Mouse (Mus musculus): Measurements from ENCODE around the gene Rassf3. TPM values are rescaled to one million over a fixed set of nuclear protein-coding genes. Genes with fewer than 3 reads are reported as not detected.

The Rassf3 gene
- total RNA-seq, 1 experiment from 2014 or later: 93.0 TPM

- no peak for ATAC-seq (replicated peaks; ENCODE audit: insufficient number of reproducible peaks, low FRiP score, low TSS enrichment, poor library complexity, severe bottlenecking)
These were observed 7.2 kb downstream of the Rassf3 start for GRCm38 (mm10) chr10:121468985-121469384.

- ATAC-seq (replicated peaks; ENCODE audit: insufficient number of reproducible peaks, low FRiP score, low TSS enrichment, poor library complexity, severe bottlenecking): no peak
These were observed 7.9 kb downstream of the Rassf3 start for GRCm38 (mm10) chr10:121468261-121468660.

- ATAC-seq (replicated peaks; ENCODE audit: insufficient number of reproducible peaks, low FRiP score, low TSS enrichment, poor library complexity, severe bottlenecking): no peak
These were observed 8.4 kb downstream of the Rassf3 start for GRCm38 (mm10) chr10:121467792-121468191.

GRCm38 (mm10) chr10:121467016-121467415, 9.1 kb downstream of the Rassf3 start:
- ATAC-seq (replicated peaks; ENCODE audit: insufficient number of reproducible peaks, low FRiP score, low TSS enrichment, poor library complexity, severe bottlenecking): no peak

GRCm38 (mm10) chr10:121465033-121465432, 11.1 kb downstream of the Rassf3 start:
- no peak for ATAC-seq (replicated peaks; ENCODE audit: insufficient number of reproducible peaks, low FRiP score, low TSS enrichment, poor library complexity, severe bottlenecking)

GRCm38 (mm10) chr10:121462162-121462881, 13.8 kb downstream of the Rassf3 start:
- no peak for ATAC-seq (replicated peaks; ENCODE audit: insufficient number of reproducible peaks, low FRiP score, low TSS enrichment, poor library complexity, severe bottlenecking)

GRCm38 (mm10) chr10:121461404-121462161, 14.6 kb downstream of the Rassf3 start:
- ATAC-seq (replicated peaks; ENCODE audit: insufficient number of reproducible peaks, low FRiP score, low TSS enrichment, poor library complexity, severe bottlenecking): no peak

- ATAC-seq (replicated peaks; ENCODE audit: insufficient number of reproducible peaks, low FRiP score, low TSS enrichment, poor library complexity, severe bottlenecking): no peak
These were observed 16.9 kb downstream of the Rassf3 start for GRCm38 (mm10) chr10:121459124-121459853.

- no peak for ATAC-seq (replicated peaks; ENCODE audit: insufficient number of reproducible peaks, low FRiP score, low TSS enrichment, poor library complexity, severe bottlenecking)
These were observed 17.7 kb downstream of the Rassf3 start for GRCm38 (mm10) chr10:121458408-121458807.

GRCm38 (mm10) chr10:121457381-121457780, 18.8 kb downstream of the Rassf3 start:
- ATAC-seq (replicated peaks; ENCODE audit: insufficient number of reproducible peaks, low FRiP score, low TSS enrichment, poor library complexity, severe bottlenecking): no peak

- no peak for ATAC-seq (replicated peaks; ENCODE audit: insufficient number of reproducible peaks, low FRiP score, low TSS enrichment, poor library complexity, severe bottlenecking)
These were observed 20.6 kb downstream of the Rassf3 start for GRCm38 (mm10) chr10:121455517-121455916.

- ATAC-seq (replicated peaks; ENCODE audit: insufficient number of reproducible peaks, low FRiP score, low TSS enrichment, poor library complexity, severe bottlenecking): no peak; the same call in 1 of the 2 replicates
These were observed 21.3 kb downstream of the Rassf3 start for GRCm38 (mm10) chr10:121454708-121455475.

- ATAC-seq (replicated peaks; ENCODE audit: insufficient number of reproducible peaks, low FRiP score, low TSS enrichment, poor library complexity, severe bottlenecking): no peak
These were observed 22.1 kb downstream of the Rassf3 start for GRCm38 (mm10) chr10:121454033-121454432.

- no peak for ATAC-seq (replicated peaks; ENCODE audit: insufficient number of reproducible peaks, low FRiP score, low TSS enrichment, poor library complexity, severe bottlenecking)
These were observed 30.3 kb downstream of the Rassf3 start for GRCm38 (mm10) chr10:121445808-121446207.

GRCm38 (mm10) chr10:121444198-121444597, 31.9 kb downstream of the Rassf3 start:
- ATAC-seq (replicated peaks; ENCODE audit: insufficient number of reproducible peaks, low FRiP score, low TSS enrichment, poor library complexity, severe bottlenecking): no peak

- no peak for ATAC-seq (replicated peaks; ENCODE audit: insufficient number of reproducible peaks, low FRiP score, low TSS enrichment, poor library complexity, severe bottlenecking)
These were observed 32.4 kb downstream of the Rassf3 start for GRCm38 (mm10) chr10:121443791-121444190.

GRCm38 (mm10) chr10:121439310-121439731, 36.8 kb downstream of the Rassf3 start:
- no peak for ATAC-seq (replicated peaks; ENCODE audit: insufficient number of reproducible peaks, low FRiP score, low TSS enrichment, poor library complexity, severe bottlenecking)

- ATAC-seq (replicated peaks; ENCODE audit: insufficient number of reproducible peaks, low FRiP score, low TSS enrichment, poor library complexity, severe bottlenecking): no peak
These were observed 38.0 kb downstream of the Rassf3 start for GRCm38 (mm10) chr10:121438109-121438508.

GRCm38 (mm10) chr10:121436693-121437092, 39.5 kb downstream of the Rassf3 start:
- no peak for ATAC-seq (replicated peaks; ENCODE audit: insufficient number of reproducible peaks, low FRiP score, low TSS enrichment, poor library complexity, severe bottlenecking)

All from monocyte, adult 5-6 weeks (primary cell).